Mouse (Mus musculus) forebrain, embryonic 11.5 days (tissue): ENCODE data around the gene Tubgcp5. TPM values are rescaled to one million over a fixed set of nuclear protein-coding genes. Genes with fewer than 3 reads are reported as not detected.

Experiments
- ATAC-seq: fragments of 200-750 bp; cut with Nextera tagmentation; replicated peaks from 2 replicates; pipeline ENCODE4 v1.8.0; 2017; ENCODE audit warnings: moderate TSS enrichment; ENCODE audit not compliant: low FRiP score
- DNase-seq: peaks from one replicate; pipeline ENCODE4 v3.0.0-alpha.2; 2017; ENCODE audit warnings: low spot score
- H3K27ac ChIP-seq: fragments of 300-500 bp; sonication (generic); 2 replicates; pipeline ENCODE4 v1.5.1; 2014; ENCODE audit warnings: low read depth, low read length
- H3K27me3 ChIP-seq: fragments of 300-500 bp; sonication (generic); 2 replicates; pipeline ENCODE4 v1.6.1; 2014; ENCODE audit warnings: mild to moderate bottlenecking, low read length, mixed read lengths; ENCODE audit not compliant: control insufficient read depth, insufficient read depth
- H3K36me3 ChIP-seq: fragments of 300-500 bp; sonication (generic); 2 replicates; pipeline ENCODE4 v1.6.1; 2014; ENCODE audit warnings: mild to moderate bottlenecking, low read length, moderate library complexity, mixed read lengths; ENCODE audit not compliant: control insufficient read depth, insufficient read depth
- H3K4me1 ChIP-seq: fragments of 300-500 bp; sonication (generic); replicated peaks from 2 replicates; pipeline ENCODE4 v1.6.1; 2014; ENCODE audit warnings: low read length, mixed read lengths; ENCODE audit not compliant: control insufficient read depth, insufficient read depth
- H3K4me2 ChIP-seq: fragments of 300-500 bp; sonication (generic); 2 replicates; pipeline ENCODE4 v1.6.1; 2014; ENCODE audit warnings: low read depth, mild to moderate bottlenecking, low read length, moderate library complexity, mixed read lengths; ENCODE audit not compliant: severe bottlenecking
- H3K4me3 ChIP-seq: fragments of 300-500 bp; sonication (generic); 2 replicates; pipeline ENCODE4 v1.5.1; 2014; ENCODE audit warnings: low read depth, low read length
- H3K9ac ChIP-seq: fragments of 300-500 bp; sonication (generic); 2 replicates; pipeline ENCODE4 v1.6.1; 2014; ENCODE audit warnings: low read length
- H3K9me3 ChIP-seq: fragments of 300-500 bp; sonication (generic); 2 replicates; pipeline ENCODE4 v1.6.1; 2016; ENCODE audit warnings: low read length, mixed read lengths; ENCODE audit not compliant: control insufficient read depth
- WGBS: fragments of 180-500 bp; shearing (Covaris S2); extraction: QIAGEN DNeasy Blood & Tissue Kit; methylation state at CpG from one replicate; pipeline ENCODE4 v1.1.7; 2014; 5-methylcytosine and 5-hydroxymethylcytosine counted together
- polyA plus RNA-seq: library from polyadenylated mRNA; unstranded; fragments of >200 nt; fragmentation: Nextera tagmentation; extraction: Ambion mirVana; gene quantifications from 2 replicates; pipeline ENCODE4 v1.2.1, GENCODE M21; 2014

The Tubgcp5 gene
- polyA plus RNA-seq, 1 experiment from 2014 or later = 45.2 TPM

DNA sequence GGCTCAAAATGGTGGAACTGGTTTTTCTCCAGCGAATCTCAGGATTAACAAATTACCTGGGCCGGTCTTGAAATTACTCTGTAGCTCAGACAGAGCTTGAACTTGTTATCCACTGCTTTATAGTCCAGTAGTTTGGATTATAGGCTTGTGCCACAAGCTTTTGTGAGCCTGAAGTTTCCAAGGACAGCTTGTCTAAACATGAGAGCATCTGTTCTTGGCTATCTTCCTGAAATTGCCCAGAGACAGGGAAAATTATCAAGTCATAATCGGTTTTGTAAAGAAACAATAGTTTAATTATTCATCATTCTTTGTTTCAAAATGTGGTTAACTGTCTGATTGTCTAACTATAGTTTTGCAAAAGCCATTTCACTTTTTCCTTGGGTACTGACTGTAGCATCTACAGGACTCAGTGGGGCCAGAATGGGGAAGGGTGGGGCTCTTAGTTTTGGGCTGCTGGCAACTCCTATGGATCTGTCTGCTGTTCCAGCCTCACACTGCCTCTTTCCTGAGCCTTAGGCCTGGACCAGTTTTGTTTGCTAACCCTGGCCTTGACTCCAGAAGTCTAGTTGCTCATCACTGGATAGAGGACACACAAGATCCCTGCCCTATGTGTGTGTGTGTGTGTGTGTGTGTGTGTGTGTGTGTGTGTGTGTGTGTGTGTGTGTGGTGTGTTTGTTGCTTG, 65.0 kb downstream of the Tubgcp5 start:
- Histone ChIP-seq H3K36me3 (no peaks in the 10 kb centered on the region), H3K27me3 (no peaks in the 10 kb centered on the region), H3K4me3 (no peak overlapping the region), H3K4me2 (no peak overlapping the region), H3K27ac (no peak overlapping the region), H3K9ac (no peak overlapping the region), H3K9me3 (no peaks in the 10 kb centered on the region), H3K4me1 (no peaks in the 10 kb centered on the region)
- 94% methylated on average over 3 of the region's 3 CpGs for WGBS
- ATAC-seq = no peak
- no peak for DNase-seq

DNA sequence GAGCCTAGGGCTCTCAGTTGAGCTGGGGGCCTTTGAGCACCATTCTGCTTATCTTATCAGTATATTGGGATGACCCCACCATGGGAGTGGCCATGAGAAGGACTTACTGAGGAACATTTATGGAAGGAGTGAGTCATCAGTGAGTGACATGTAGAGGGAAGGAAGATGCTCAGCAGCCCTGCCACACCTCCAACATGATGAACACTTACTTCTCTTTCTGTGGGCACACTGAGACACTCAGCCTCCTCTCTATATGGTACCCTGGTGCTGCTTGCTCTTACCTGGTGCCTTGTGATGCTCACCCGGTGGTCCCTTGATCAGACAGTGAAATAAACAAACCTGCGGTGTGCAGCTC, 65.5 kb downstream of the Tubgcp5 start:
- no peaks in the 10 kb centered on the region for H3K27me3 ChIP-seq

DNA sequence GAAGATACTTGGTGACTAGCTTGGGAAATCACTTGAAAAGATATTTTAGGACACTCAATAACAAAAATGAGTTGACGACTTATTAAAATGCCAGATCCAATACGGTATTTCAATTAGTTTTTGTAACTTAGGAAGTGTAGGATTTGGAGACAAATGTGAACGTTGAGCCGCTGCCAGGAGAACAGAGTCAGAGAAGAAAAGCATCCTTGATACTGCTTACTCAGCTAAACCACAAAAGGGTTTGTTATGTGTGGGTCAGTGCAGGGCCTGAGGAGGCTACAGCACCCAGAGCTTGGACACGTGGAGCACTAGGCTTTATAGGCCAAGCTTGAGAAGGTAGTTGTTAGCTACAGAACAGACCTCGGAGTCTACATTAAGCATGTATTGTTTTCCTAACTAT, 66.0 kb downstream of the Tubgcp5 start:
- Histone ChIP-seq H3K9me3 (no peaks in the 10 kb centered on the region), H3K4me2 (no peak overlapping the region), H3K4me3 (no peak overlapping the region), H3K27me3 (no peaks in the 10 kb centered on the region), H3K4me1 (no peaks in the 10 kb centered on the region), H3K9ac (no peak overlapping the region), H3K27ac (no peak overlapping the region), H3K36me3 (no peaks in the 10 kb centered on the region)
- 85% methylated on average over 6 of the region's 6 CpGs for WGBS
- ATAC-seq = no peak
- DNase-seq = no peak

More for the DNA sequence above, 65.5 kb downstream of the Tubgcp5 start:
- H3K9ac ChIP-seq = no peak overlapping the region
- WGBS = 90% methylated on average over 2 of the region's 2 CpGs
- H3K4me2 ChIP-seq = no peak overlapping the region
- H3K4me1 ChIP-seq = no peaks in the 10 kb centered on the region
- H3K27ac ChIP-seq = no peak overlapping the region
- no peaks in the 10 kb centered on the region for H3K9me3 ChIP-seq
- no peaks in the 10 kb centered on the region for H3K36me3 ChIP-seq
- H3K4me3 ChIP-seq = no peak overlapping the region
- ATAC-seq = no peak
- DNase-seq = no peak

DNA sequence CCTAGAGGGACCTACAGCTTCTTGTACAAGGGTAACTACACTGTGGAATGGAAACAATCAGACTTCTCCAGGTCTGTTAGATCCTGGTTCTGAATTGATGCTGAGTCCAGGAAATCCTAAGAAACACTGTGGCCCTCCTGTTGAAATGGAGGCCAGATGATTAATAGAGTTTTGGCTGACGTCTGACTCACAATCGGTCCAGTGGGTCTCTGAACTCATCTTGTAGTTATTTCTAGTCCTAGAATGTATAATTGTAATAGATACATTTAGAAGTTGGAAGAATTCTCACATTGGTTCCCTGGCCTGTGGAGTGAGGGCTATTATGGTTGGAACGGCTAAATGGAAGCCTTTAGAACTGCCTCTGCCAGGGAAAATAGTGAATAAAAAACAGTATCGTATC, 67.2 kb downstream of the Tubgcp5 start:
- WGBS = 94% methylated on average over 4 of the region's 4 CpGs
- Histone ChIP-seq H3K9me3 (no peaks in the 10 kb centered on the region), H3K36me3 (no peaks in the 10 kb centered on the region), H3K4me3 (no peak overlapping the region), H3K4me2 (no peak overlapping the region), H3K4me1 (no peaks in the 10 kb centered on the region), H3K27me3 (no peaks in the 10 kb centered on the region), H3K9ac (no peak overlapping the region), H3K27ac (no peak overlapping the region)
- no peak for DNase-seq
- no peak for ATAC-seq

DNA sequence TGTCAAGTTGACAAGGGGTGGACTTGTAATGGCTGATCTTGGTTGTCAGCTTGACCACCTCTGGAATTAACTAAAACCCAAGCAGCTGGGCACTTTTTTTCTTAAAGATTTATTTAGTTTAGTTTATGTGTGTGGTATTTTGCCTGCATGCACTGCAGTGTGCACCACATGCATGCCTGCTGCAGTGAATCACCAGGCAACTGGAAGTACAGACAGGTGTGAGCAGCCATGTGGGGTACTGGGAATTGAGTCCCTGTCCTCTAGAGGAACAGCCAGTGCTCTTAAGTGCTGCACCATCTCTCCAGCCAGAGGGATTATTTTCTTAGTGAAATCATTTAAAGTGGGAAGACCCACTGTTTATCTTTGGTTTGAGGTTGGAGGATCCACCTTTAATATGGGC, 71.1 kb downstream of the Tubgcp5 start:
- Histone ChIP-seq H3K4me2 (no peak overlapping the region), H3K4me3 (no peak overlapping the region), H3K9ac (no peak overlapping the region), H3K27ac (no peak overlapping the region), H3K27me3 (no peaks in the 10 kb centered on the region), H3K4me1 (no peaks in the 10 kb centered on the region), H3K36me3 (no peaks in the 10 kb centered on the region), H3K9me3 (no peaks in the 10 kb centered on the region)
- ATAC-seq = no peak
- DNase-seq = no peak

DNA sequence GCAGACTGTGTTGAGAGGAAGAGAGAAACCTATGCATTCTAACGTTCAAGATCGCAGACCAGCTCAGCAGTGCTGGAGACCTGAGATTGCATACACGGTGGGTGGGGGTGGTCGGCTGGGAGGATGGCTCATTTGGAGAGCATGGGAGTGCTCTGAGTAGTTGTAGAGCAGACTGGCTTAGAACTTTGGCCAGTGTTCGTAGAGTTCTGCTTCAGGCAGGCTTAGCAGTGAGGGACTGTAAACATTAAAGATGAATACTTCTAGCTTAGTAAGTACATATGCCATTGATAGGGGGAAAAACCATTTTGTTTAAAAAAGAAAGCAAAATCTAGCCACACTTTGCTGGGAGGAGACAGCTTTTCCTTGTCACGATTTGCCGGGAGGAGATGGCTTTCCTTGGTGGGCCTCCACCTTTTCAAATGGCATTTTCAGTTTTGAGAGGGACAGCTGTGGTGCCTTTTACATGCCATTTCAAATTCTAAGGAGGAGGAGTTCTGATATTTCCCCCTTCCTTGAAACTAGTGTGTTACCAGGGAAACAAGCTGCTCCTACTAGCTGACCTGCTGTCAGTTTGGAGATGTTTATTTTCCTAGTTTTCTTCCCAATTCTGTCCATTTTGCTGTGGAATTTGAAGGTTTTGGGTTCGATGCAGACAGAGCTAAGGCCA, 71.9 kb downstream of the Tubgcp5 start:
- DNase-seq (no peak), ATAC-seq (no peak)
- Histone ChIP-seq H3K4me2 (no peak overlapping the region), H3K4me1 (no peaks in the 10 kb centered on the region), H3K36me3 (no peaks in the 10 kb centered on the region), H3K4me3 (no peak overlapping the region), H3K9me3 (no peaks in the 10 kb centered on the region), H3K27me3 (no peaks in the 10 kb centered on the region), H3K9ac (no peak overlapping the region), H3K27ac (no peak overlapping the region)
- 83% methylated on average over 8 of the region's 8 CpGs for WGBS

DNA sequence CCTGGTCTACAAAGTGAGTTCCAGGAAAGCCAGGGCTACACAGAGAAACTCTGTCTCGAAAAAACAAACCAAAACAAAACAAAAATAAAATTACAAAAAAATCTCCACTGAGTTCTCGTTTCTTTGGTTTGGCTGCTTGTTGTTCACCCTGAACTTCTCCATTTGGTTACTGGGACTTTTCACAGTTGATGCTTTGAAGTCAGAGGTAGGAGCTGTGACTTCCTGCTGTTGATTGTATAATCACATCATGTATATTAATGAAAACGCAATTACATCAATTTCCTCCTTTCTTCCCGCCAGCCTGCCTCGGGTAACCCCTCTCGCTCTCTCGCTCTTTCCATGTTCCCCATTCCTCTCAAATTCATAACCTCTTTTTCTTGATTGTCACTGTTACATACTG, 74.3 kb downstream of the Tubgcp5 start:
- Histone ChIP-seq H3K27ac (no peak overlapping the region), H3K9me3 (no peaks in the 10 kb centered on the region), H3K9ac (no peak overlapping the region), H3K36me3 (no peaks in the 10 kb centered on the region; the same call in 1 of the 2 replicates), H3K4me3 (no peak overlapping the region), H3K27me3 (no peaks in the 10 kb centered on the region), H3K4me1 (no peaks in the 10 kb centered on the region), H3K4me2 (no peak overlapping the region)
- DNase-seq (no peak), ATAC-seq (no peak)
- WGBS = 88% methylated on average over 7 of the region's 7 CpGs

DNA sequence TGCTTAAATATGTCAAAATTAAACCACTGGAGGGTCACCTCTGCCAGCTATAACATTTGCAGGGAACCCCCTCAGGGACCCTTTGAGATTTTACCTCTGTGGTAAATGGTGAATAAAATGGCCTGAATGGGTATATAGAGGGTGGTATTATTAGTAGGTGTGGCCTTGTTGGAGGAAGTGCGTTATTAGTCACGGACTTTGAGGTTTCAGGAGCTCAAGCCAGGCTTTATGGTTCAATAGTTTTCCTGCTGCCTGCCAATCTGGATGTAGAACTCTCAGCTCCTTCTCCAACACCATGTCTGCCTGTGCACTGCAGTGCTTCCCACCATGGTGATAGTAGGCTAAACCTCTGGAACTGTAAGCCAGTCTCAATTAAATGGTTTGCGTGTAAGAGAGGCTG, 75.3 kb downstream of the Tubgcp5 start:
- Histone ChIP-seq H3K27me3 (no peaks in the 10 kb centered on the region), H3K4me2 (no peak overlapping the region), H3K4me3 (no peak overlapping the region), H3K4me1 (no peaks in the 10 kb centered on the region), H3K36me3 (no peaks in the 10 kb centered on the region; the same call in 1 of the 2 replicates), H3K9me3 (no peaks in the 10 kb centered on the region), H3K27ac (no peak overlapping the region), H3K9ac (no peak overlapping the region)
- WGBS = 82% methylated on average over 3 of the region's 3 CpGs
- no peak for ATAC-seq
- no peak for DNase-seq
